Mouse (Mus musculus) myocyte (in vitro differentiated cells): ENCODE results near the gene Prkra. TPM values are rescaled to one million over a fixed set of nuclear protein-coding genes. Genes with fewer than 3 reads are reported as not detected.

Experiments
- H3K27me3 ChIP-seq: one replicate; pipeline ENCODE4 v1.6.1; 2011; ENCODE audit not compliant: control insufficient read depth, insufficient read depth, insufficient read length
- H3K36me3 ChIP-seq: one replicate; pipeline ENCODE4 v1.6.1; 2011; ENCODE audit not compliant: control insufficient read depth, insufficient read depth
- H3K4me2 ChIP-seq: one replicate; pipeline ENCODE4 v1.6.1; 2011; ENCODE audit warnings: low read depth, control low read depth
- H3K4me3 ChIP-seq: one replicate; pipeline ENCODE4 v1.5.1; 2011; ENCODE audit warnings: mild to moderate bottlenecking, control low read depth, moderate library complexity
- H3K79me2 ChIP-seq: one replicate; pipeline ENCODE4 v1.6.1; 2011; ENCODE audit not compliant: control insufficient read depth, insufficient read depth
- H3ac ChIP-seq: one replicate; pipeline ENCODE4 v1.6.1; 2011; ENCODE audit not compliant: control insufficient read depth, insufficient read length
- CEBPB ChIP-seq: IDR thresholded peaks from 2 replicates; pipeline ENCODE4 v1.6.1; 2011; ENCODE audit warnings: mild to moderate bottlenecking, moderate library complexity; ENCODE audit not compliant: poor library complexity, insufficient read depth, severe bottlenecking
- E2F4 ChIP-seq: IDR thresholded peaks from one replicate; pipeline ENCODE4 v1.6.1; 2011; ENCODE audit warnings: mild to moderate bottlenecking, control low read depth, moderate library complexity; ENCODE audit not compliant: insufficient read depth
- MAX ChIP-seq: IDR thresholded peaks from one replicate; pipeline ENCODE4 v1.6.1; 2011; ENCODE audit warnings: low read depth, mild to moderate bottlenecking, control low read depth
- MYOD1 ChIP-seq, 3 experiments: IDR thresholded peaks; one replicate each; pipeline ENCODE4 v1.6.1; 2011; ENCODE audit warnings: control low read depth in 2 of 3, low read depth in 2 of 3, mild to moderate bottlenecking in 2 of 3, moderate library complexity in 1 of 3; ENCODE audit not compliant: insufficient read length in 2 of 3, control insufficient read depth in 1 of 3
- MYOG ChIP-seq, 3 experiments: IDR thresholded peaks; one replicate each; pipeline ENCODE4 v1.6.1; 2011; ENCODE audit warnings: control low read depth in 2 of 3, low read depth in 2 of 3, mild to moderate bottlenecking in 2 of 3; ENCODE audit not compliant: insufficient read length in 2 of 3, control insufficient read depth in 1 of 3, insufficient read depth in 1 of 3
- POLR2A ChIP-seq: IDR thresholded peaks from one replicate; pipeline ENCODE4 v1.6.1; 2011; ENCODE audit warnings: low read depth, mild to moderate bottlenecking, control low read depth, moderate library complexity; ENCODE audit not compliant: insufficient read length
- POLR2AphosphoS2 ChIP-seq: IDR thresholded peaks from one replicate; pipeline ENCODE4 v1.6.1; 2011; ENCODE audit warnings: low read depth, control low read depth; ENCODE audit not compliant: insufficient read length
- REST ChIP-seq: IDR thresholded peaks from one replicate; pipeline ENCODE4 v1.6.1; 2011; ENCODE audit warnings: mild to moderate bottlenecking, control low read depth, moderate library complexity; ENCODE audit not compliant: insufficient read depth, insufficient read length
- SRF ChIP-seq: IDR thresholded peaks from one replicate; pipeline ENCODE4 v1.6.1; 2011; ENCODE audit warnings: low read depth; ENCODE audit not compliant: control insufficient read depth, insufficient read length
- TCF12 ChIP-seq: IDR thresholded peaks from one replicate; pipeline ENCODE4 v1.6.1; 2011; ENCODE audit warnings: mild to moderate bottlenecking, control low read depth; ENCODE audit not compliant: poor library complexity, insufficient read depth, severe bottlenecking
- TCF3 ChIP-seq: IDR thresholded peaks from one replicate; pipeline ENCODE4 v1.6.1; 2011; ENCODE audit warnings: low read depth, control low read depth; ENCODE audit not compliant: insufficient read length
- USF1 ChIP-seq: IDR thresholded peaks from one replicate; pipeline ENCODE4 v1.6.1; 2011; ENCODE audit warnings: low read depth, mild to moderate bottlenecking, control low read depth, moderate library complexity
- polyA plus RNA-seq: library from polyadenylated mRNA; unstranded; fragments of >200 nt; fragmentation: generic; extraction: Trizol; gene quantifications from one replicate; pipeline ENCODE4 v1.2.1, GENCODE M21; 2012; ENCODE audit warnings: missing spikeins

Prkra gene
- polyA plus RNA-seq, 1 experiment: 15.3 TPM

- Histone ChIP-seq H3K36me3 (no peaks in the 10 kb centered on the region), H3K79me2 (peaks cover 11% of the 10 kb centered on the region), H3K27me3 (no peaks in the 10 kb centered on the region), H3ac (no peak overlapping the region), H3K4me2 (peak overlapping the region; percentile 71), H3K4me3 (peak overlapping the region; percentile 33)
- TF ChIP-seq POLR2A: no peak
- no peak for TF ChIP-seq POLR2AphosphoS2
- TF ChIP-seq USF1: no peak
- no peak for TF ChIP-seq TCF12
Observed at GRCm38 (mm10) chr2:76671641-76672040, 23.8 kb upstream of the Prkra start.

- Histone ChIP-seq H3K36me3 (peaks cover 15% of the 10 kb centered on the region), H3K4me3 (no peak overlapping the region), H3K27me3 (no peaks in the 10 kb centered on the region), H3ac (no peak overlapping the region), H3K4me2 (no peak overlapping the region), H3K79me2 (no peaks in the 10 kb centered on the region)
- TF ChIP-seq USF1 (no peak), E2F4 (no peak), CEBPB (no peak), POLR2AphosphoS2 (no peak), TCF3 (no peak), MYOD1 (IDR thresholded peaks at IDR 0.05; ENCODE audit: control insufficient read depth in 1 of 3, insufficient read length in 2 of 3, low read depth in 2 of 3) (no peak), TCF12 (no peak), SRF (no peak), MYOG (IDR thresholded peaks at IDR 0.05; ENCODE audit: control insufficient read depth in 1 of 3, insufficient read depth in 1 of 3, insufficient read length in 2 of 3, low read depth in 2 of 3) (no peak), MAX (no peak), REST (no peak), POLR2A (no peak)
Observed at GRCm38 (mm10) chr2:76667200-76667599, 19.4 kb upstream of the Prkra start.

GRCm38 (mm10) chr2:76665531-76665930 lies 17.7 kb upstream of the Prkra start:
- Histone ChIP-seq H3K27me3 (no peaks in the 10 kb centered on the region), H3K79me2 (no peaks in the 10 kb centered on the region), H3ac (no peak overlapping the region), H3K4me3 (no peak overlapping the region), H3K36me3 (peaks cover 15% of the 10 kb centered on the region), H3K4me2 (no peak overlapping the region)
- no peak for TF ChIP-seq REST
- TF ChIP-seq POLR2AphosphoS2: no peak
- no peak for TF ChIP-seq POLR2A
- TF ChIP-seq MAX: no peak
- TF ChIP-seq USF1: no peak
- TF ChIP-seq TCF3: no peak
- no peak for TF ChIP-seq E2F4
- no peak for TF ChIP-seq CEBPB
- TF ChIP-seq SRF: no peak
- no peak for TF ChIP-seq MYOD1 (IDR thresholded peaks at IDR 0.05; ENCODE audit: control insufficient read depth in 1 of 3, insufficient read length in 2 of 3, low read depth in 2 of 3)
- TF ChIP-seq MYOG (IDR thresholded peaks at IDR 0.05; ENCODE audit: control insufficient read depth in 1 of 3, insufficient read depth in 1 of 3, insufficient read length in 2 of 3, low read depth in 2 of 3): no peak
- no peak for TF ChIP-seq TCF12

GRCm38 (mm10) chr2:76659419-76659818 lies 11.6 kb upstream of the Prkra start:
- Histone ChIP-seq H3K4me3 (no peak overlapping the region), H3K79me2 (no peaks in the 10 kb centered on the region), H3K27me3 (no peaks in the 10 kb centered on the region), H3ac (no peak overlapping the region), H3K4me2 (no peak overlapping the region), H3K36me3 (peaks cover 1% of the 10 kb centered on the region)
- TF ChIP-seq MAX (no peak), POLR2A (no peak), USF1 (no peak), TCF3 (no peak), MYOG (IDR thresholded peaks at IDR 0.05; ENCODE audit: control insufficient read depth in 1 of 3, insufficient read depth in 1 of 3, insufficient read length in 2 of 3, low read depth in 2 of 3) (no peak), TCF12 (no peak), MYOD1 (IDR thresholded peaks at IDR 0.05; ENCODE audit: control insufficient read depth in 1 of 3, insufficient read length in 2 of 3, low read depth in 2 of 3) (no peak), POLR2AphosphoS2 (no peak), SRF (no peak), CEBPB (no peak), REST (no peak), E2F4 (no peak)

GRCm38 (mm10) chr2:76658551-76658950 lies 10.7 kb upstream of the Prkra start:
- no peaks in the 10 kb centered on the region for H3K36me3 ChIP-seq
- H3K4me3 ChIP-seq: no peak overlapping the region
- H3K27me3 ChIP-seq: no peaks in the 10 kb centered on the region
- TF ChIP-seq TCF12 (no peak), SRF (no peak), POLR2A (no peak), TCF3 (no peak), MAX (no peak), POLR2AphosphoS2 (no peak), MYOG (IDR thresholded peaks at IDR 0.05; ENCODE audit: control insufficient read depth in 1 of 3, insufficient read depth in 1 of 3, insufficient read length in 2 of 3, low read depth in 2 of 3) (no peak)
- no peaks in the 10 kb centered on the region for H3K79me2 ChIP-seq
- no peak overlapping the region for H3ac ChIP-seq
- no peak overlapping the region for H3K4me2 ChIP-seq
